Mouse (Mus musculus): Measurements from ENCODE around the gene Abcc8.

DNA sequence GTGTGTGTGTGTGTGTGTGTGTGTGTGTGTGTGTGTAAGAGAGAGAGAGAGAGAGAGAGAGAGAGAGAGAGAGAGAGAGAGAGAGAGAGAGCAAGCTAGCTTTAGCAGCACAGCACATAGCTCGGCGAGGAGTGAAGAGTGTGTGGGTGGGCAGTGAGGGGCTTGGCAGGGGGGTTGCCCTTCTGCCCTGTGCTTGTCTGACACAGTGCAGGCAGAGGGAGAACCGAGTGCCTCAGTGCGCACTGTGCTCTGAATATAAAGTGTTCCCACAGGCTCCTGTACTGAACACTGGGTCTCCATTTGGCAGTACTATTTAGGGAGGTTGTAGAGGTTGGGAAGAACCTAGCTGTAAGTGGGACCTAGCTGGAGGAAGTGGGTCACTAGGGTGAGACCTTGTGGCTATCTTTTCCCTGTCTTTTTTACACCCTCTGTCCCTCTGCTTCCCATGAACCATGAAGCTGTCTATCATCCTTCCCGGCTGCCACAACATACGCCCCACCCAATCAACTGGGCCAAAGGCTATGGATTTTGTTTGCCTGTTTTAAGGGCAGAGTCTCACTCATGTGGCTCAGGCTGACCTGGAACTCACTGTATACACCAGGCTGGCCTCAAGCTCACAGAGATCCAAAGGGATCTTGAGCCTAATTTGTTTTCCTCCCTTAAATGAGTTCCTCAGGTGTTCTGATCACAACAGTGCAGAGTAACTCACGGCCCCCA, 50.2 kb downstream of the Abcc8 start:
- no peak for TF ChIP-seq CTCF (IDR thresholded peaks at IDR 0.05; ENCODE audit: insufficient read depth, low read length)
- TF ChIP-seq POLR2A (IDR thresholded peaks at IDR 0.05; ENCODE audit: borderline replicate concordance, extremely low read depth, low read depth, low read length): no peak
